Mouse (Mus musculus) lung, adult 18-20 months (tissue): ENCODE data around the gene Dok5.
A peak's percentile ranks its signal among the peaks of the same experiment; 100 is the strongest.

Source experiments
- DNase-seq, 2 experiments: peaks; one replicate each; pipeline ENCODE4 v3.0.0; 2022; ENCODE audit warnings: mixed read lengths in 2 of 2

Dok5 gene

DNA sequence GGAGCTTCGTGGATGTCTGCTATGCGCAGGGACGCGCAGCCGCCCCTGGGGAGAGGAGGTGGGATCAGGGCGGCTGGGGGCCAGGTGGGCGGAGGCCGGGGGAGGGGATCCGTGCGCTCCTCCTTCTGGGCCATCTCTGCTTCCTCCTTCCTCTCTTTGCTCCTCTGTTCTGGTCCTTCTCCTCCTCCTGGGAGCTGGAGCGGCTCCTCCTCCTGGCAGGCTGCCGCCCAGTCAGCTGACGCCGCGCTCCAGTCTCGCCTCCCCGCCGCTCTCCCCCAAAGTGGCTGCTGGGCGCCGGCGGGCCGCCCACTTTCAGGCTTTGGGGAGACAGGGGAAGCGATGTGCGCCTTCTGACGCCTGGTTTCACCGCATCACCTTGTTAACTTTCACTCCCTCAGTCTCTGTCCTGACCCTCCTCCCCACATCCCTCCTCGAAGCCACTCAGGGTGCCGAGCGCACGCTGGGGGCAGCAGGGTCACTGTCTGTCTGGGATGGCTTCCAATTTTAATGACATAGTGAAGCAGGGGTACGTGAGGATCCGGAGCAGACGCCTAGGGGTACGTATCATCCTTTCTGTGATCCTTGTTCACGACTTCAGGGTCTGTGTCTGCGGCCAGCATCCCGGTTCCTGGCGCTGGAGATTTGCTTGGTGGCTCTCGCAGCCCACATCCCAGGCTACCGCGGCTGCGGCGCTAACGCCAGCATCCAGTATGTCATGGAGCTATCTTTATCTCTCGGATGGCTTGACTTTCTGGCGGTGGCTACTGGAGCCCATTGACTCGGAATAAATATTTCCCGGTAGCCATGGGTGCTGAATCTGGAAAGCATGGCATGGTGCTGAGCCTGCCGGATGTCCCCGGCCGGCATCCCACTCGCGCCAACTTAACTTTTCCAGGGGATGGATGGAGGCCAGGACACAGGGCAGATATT is at the start of gene Dok5:
Dok5 (plus strand) TSS at position 176 of the 930 bp plus-strand sequence.
- peak; percentile 26 to 31 for DNase-seq

DNA sequence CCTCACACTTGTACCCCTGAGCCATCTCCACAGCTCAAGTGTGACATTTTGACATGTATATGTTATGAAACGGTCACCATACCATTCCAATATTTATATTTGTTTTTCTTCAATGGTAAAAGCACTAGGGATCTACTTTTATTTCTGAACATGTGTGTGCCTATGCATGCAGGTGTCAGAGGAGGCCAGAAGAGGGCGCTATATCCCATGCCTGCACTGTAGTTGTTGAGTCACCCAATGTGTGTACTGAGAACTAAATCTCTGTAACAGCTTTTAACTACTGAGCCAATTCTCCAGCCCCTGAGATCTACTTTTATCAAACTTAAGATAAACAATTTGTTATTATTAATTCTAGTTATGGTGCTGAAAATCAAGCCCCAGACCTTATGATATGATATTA is 48.2 kb upstream of the Dok5 start:
- no peak for DNase-seq

DNA sequence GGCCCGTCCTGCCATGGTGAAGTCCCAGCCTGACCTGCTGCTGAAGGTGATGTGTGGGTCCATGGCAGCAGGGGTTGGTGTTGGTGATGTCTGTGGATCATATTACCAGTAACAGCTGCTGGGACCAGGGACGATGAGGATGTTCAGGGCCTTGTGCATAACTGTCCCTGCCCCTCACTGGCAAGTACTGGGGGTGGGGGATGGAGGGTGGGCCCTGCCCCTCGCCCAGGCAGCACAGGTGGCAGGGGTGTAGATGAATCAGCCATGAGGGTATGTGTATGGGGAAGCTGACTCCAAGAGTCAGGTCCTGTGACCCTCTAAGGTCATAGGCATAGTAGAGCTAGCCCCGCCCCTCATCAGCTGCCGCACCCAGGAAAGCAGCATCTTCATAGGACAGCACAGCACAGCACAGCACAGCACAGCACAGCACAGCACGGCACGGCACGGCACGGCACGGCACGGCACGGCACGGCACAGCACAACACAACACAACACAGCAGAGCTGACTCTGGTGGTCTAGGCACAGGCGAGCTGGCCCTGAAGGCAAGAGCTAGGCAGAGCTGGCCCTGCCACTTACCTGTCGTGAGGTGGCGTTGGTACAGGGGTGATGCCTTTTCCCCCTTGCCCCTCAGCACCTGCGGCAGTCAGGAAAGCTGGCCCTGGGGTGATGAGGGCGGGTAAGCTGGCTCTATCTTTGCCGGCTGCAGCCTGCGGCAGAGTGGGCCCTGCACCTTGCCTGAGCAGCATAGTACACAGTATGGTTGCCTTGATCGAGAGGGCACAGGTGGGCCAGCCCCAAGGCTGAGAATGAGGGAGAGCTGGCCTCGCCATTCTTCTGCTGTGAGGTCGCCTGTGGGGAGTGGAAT is 36.3 kb upstream of the Dok5 start:
- no peak for DNase-seq

DNA sequence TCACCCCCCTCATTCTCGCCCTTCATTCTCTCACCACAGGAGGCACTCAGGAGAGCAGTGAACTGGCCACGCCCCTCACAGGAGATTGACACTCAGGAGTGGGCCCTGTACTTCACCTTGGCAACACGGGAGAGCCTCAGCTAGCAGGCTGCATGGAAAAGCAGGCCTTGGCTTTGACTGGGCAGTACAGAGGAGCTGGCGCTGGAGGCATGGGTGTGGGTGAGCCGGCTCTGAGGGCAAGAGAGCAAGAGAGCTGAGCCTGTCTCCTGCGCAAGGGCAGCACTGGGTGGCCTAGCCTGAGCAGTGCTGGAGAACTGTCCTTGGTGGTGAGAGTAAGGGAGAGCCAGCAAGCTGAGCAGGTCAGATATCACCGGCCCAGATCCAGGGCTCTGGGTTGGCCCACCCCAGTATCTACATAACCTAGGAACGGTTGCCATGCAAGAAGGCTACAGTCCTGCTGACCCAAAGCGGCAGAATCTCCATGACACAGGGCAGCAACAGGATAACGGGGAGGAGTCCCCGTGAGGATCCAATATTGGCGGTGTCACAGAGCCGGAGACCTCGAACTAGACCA is 35.6 kb upstream of the Dok5 start:
- DNase-seq, result no peak

DNA sequence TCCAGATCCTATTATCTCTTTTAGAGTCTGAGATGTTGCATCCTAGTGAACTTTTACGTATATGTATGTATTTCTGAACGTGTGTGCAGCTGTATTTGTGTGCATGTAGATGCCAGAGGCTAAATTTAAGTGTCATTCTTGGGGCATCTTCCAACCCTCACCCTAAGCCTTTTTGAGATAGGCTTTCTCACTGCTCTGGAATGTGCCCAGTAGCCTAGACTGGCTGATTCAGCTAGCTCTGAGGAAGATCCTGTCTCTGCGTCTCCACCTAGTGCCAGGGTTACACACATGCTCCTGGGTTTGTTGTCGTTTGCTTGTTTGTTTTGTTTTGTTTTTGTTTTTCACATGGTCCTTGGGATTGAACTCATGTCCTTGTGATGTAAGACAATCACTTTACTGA is 31.1 kb upstream of the Dok5 start:
- no peak for DNase-seq

DNA sequence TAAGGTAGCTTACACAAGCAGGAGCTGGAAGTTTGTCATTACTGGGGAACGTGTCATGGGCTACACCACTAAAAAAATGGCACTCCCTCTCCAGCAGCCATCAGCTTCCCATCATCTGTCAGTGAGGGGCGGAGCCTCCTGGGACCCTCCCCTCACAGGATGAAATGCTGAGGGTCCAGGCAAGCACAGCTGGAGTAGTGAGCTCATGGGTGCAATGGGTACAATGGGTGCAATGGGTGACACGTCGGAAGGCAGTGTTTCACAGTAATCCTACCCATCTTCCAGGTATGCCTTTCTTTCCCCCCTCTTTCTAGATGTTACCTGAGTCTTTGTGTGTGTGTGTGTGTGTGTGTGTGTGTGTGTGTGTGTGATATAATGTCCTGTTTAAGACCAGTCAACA is 25.1 kb upstream of the Dok5 start:
- DNase-seq, result no peak

DNA sequence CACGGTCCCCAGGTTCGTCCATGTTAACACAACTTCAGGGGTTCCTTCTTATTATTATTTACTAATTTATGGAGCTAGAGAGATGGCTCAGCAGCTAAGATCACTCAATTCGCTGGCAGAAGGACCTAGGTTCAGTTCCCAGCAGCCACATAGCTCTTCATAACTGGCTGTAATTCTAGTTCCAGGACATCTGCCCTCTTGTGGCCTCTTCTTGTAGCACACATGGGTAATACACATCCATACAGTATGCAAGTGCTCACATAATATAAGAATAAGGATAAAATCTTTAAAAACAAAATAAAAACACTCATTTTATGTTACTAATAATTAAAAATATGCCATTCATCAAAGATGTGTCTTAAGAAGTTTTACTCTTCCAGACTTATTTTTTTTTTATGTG is 23.9 kb upstream of the Dok5 start:
- DNase-seq, result no peak

DNA sequence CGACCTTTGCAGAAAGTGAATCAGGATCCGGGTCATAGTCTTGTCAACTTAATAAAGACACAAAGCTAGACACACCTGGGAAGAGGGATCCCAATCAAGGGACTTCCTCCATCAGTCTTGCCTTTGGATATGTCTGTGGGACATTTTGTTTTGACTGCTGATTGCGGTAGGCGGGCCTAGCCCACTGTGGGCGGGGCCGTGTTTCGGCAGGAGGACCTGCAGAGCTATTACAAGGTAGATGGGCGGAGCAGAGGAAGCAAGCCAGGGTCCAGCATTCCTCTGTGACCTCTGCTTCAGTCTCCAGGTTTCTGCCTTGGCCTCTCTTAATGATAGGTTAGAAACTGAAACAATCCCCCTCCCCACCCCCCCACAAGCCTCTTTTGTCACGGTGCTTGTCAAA is 22.7 kb upstream of the Dok5 start:
- DNase-seq, result no peak

DNA sequence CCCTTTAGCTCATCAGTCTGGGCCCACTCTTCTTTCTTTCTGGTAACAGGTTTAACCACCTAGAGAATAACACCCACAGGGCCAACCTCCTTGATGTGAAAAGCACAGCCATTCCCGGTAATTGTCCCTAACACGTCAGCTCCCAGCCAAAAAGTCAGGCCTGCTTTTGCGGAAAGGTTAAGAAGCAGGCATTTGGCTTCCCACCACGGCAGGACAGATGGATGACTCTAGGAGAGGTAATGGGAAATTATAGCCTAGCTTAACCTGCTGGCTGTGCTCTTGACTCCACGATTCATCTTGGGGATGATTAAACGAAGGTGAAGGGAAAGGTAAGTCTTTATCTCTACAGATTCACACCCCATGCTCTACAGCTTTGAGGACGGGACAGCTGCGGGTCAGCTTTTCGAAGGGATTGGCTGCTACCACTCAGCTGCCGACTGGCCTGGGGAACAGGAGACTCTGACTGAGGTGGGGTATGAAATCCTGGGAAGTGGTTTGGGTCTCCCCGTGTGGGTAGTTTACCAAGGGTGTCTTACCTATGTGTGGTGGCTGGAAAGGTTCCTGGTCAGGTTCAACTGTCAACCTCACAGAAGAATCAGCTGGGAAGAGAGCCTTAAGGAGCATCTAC is 18.8 kb upstream of the Dok5 start:
- no peak for DNase-seq

DNA sequence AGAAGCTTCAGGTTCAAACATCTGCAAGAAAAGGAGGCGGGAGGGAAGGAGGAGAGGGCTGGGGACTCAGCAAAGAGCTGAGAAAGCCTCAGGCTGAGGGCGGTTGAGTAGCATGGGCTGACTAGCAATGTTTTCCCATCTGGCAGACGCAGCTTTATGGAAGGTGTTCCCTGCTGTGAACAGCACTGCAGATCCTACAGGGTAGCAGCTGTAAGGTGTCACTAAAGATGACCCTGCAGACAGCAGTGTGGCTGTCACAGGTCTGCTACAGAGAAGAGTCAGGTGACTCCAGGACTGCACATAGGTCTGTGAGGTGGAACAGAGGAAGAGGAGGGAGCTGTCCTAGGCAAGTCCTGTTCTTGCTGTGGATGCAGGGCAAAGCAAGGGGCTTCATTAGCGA is 11.2 kb upstream of the Dok5 start:
- DNase-seq, result no peak

DNA sequence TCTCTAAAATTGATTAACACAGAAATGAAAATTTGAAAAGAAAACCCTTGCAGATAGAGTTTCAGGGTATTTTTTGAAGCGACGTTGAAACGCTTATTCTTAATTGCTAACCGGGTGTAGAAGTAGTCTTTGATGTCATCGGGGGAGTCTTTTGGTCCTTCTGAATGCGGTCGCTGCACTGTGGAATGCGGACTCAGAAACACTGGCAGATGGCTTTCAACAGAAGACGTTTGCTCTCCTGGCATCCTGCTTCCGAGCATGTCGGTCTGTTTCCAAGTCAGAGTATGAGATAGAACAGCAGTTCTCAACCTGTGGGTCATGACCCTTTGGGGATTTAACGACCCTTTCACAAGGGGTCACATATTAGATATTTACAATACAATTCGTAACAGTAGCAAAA is 7.5 kb upstream of the Dok5 start:
- no peak for DNase-seq

DNA sequence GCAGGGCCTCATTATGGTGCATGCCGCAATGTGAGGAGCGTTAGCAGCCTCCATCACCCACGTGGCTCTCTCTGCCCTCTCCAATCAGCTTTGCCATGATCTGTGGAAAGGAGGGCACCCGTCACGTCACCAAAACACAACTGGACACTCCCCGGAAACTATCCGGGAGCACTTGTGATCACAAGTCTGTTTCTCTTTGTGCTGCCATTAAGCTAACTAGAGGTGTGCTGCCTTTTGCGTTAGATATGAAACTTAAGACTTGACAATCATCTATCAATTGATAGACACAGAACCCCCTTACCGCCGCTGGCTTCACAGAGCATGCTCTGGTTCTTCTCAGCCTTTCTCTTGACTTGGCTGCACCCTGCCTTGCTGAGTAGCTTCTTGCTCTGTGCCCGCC is 6.9 kb upstream of the Dok5 start:
- DNase-seq, result no peak

DNA sequence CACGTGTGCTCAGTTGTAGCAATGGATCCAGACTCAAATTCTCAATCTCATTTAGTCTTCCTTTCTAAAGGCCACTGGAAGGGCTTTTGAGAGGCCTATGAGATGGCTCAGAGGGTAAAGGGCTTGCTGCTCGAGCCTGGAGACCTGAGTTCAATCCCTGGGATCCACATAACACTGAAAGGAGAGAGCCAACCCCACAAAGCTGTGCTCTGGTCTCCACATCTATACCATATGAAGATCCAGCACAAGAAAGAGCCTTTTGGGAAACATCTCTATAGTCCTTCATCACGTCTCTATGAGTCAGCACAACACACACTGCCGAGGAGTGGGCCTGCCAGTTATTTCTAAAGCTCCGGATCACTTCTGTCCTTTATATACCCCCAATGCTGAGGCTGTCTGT is 5.8 kb upstream of the Dok5 start:
- DNase-seq, result no peak

DNA sequence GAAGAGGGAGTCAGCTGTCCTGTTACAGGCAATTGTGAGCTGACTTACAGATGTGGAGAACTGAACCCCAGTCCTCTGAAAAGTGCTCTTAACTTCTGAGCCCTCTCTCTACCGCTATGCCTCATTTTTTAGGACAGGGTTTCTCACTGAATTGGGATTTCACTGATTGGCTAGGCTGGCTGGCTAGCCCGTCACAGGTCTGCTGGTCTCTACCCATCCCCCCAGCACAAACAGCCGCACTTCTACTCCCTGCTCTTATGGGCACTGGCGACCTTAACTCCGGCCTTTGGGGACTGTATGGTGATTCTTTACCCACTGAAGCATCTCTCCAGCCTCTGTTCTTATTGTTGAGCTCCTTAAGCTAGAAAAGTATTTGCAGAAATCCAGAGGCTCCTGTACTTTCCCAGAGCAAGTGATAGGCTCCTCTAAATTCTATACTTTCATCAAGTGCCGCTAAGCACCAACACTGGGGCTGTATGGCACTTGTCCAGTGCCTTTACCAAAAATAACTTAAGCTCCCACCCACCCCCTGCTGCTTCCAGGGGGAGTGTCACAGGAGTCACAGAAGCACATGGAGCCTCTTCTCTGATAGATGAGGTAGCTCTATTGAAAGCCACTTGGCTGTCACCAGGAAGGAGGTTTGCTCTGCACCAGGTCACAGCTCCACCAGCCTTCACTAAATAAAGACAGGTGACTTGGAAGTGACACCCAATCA is 4.5 kb upstream of the Dok5 start:
- DNase-seq, result no peak

DNA sequence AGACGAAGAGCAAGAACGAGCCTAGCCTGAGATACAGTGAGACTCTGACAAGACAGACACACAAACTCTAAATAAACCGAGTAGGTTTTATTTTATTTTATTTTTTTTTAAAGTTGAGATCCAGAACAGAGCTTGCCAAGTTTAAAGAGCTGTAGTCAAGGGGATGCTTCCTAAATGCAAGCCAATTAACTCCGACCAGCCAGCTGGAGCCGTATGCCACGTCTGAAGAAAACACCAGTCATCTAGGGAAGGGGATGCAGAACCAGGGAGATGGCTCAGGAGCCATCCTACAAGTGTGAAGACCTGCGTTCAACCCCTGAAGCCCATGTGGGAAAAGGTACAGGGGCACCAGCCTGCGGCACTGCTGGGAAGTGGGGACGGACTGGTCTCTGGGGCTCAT is 2.7 kb upstream of the Dok5 start:
- DNase-seq, result no peak

DNA sequence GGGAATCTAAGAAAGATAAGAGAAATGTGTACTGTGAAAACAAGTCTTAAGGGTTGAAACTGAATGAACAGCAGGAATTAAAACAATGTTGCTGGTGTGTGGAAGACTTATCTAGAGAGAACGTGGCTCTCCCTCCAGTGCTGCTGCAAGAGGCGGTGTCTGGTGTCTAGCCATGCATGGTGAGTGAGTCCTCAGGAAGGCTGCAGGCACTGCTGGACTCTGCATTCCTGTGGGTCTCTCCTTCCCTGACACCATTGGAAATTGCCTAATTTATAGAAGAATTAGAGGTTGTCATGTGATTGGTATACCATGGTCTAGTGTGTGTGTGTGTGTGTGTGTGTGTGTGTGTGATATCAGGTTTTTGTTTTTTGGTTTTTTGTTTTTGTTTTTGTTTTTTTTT is 1.9 kb upstream of the Dok5 start:
- DNase-seq, result no peak

DNA sequence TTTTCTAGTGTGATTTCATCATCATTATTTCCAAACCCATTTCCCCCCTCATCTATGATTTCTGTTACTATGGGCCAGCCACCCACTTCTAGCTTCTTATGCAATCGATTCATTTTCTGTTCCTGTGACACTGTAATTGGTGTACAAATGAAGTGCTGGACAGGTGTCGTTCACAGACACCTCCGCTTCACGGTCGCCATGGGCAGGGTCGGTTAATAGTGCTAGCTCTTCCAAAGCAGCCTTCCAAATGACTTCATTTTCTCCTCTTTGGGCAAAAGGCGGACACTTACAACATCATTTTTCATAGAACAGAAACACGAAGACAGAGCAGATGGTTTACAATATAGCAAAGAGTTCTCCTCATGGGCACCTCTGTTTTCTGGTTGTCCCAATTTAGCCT is 1.5 kb upstream of the Dok5 start:
- peak in 1 of 2 experiments; percentile 2 for DNase-seq

DNA sequence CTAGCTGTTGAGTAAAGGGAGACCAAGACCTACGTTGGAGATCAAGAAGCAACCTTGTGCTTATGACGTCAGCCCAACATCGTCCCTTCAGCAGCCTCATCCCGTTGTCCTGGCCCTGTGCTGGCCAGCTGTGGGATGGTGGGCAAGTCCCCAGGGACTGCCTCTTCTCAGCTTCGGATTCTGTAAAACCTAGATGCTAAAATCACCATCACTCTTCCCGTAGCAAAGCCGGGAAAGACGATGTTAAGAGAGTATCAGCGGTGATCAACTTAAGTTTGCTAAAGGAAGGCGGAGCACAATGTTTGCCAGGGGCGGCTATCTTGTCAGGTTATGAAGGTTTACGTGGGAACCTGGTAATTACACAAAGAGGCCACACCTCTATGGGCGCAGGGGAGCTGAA is 826 bp upstream of the Dok5 start:
- DNase-seq, result no peak

DNA sequence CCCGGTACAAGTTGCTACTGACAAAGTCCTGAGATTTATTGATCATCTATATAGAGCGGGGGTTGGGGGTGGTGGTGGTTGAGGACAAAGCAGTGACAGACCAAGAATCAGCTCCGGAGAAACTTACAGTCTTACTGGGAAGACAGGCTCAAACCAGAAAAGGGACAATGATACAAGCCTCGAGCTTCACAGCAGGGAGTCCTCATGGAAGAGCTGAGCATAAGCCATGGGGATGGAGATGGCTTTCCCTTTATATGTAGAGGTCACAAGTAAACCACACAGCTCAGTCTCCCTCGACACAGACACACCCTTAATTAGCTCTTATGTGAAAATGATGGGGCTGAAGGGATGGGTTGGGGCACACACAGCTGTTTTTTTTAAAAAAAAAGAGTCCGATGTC is 402 bp upstream of the Dok5 start:
- DNase-seq, result no peak

DNA sequence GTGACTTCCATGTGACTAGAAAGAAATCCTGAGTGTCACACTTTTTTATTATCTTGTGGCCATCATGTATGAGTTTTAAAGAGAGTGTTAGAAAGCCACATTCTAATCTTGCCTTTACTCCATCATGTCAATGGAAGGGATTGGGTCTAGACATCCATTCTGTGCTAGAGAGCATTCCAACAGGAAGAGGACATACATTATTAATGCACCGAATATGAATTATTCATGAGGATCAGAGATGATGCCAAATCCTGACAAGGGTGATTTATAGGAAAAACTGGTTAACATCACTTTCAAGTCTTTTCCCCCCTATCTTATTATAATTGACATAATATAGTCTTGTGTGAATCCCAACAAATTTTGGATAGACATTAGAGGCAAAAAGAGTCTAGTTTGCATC is 2.1 kb downstream of the Dok5 start:
- DNase-seq, result no peak

DNA sequence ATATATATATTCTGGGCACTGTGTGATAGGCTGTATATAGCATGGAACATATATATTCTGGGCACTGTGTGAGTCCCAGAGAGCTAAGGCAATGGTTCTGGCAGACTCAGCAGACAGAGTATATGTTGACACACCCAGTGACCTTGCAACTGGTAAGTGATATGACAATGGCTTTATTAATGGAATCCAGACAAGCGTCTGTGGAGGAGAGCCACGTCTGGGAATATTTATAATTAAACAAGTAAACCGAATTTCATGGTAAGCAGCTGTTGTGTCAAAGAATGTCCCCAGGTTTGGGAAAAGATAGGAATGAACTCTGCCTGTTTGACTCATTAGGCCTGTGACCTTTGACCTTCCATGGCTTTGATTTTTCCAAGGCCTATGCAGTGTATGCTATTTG is 2.8 kb downstream of the Dok5 start:
- DNase-seq, result no peak

DNA sequence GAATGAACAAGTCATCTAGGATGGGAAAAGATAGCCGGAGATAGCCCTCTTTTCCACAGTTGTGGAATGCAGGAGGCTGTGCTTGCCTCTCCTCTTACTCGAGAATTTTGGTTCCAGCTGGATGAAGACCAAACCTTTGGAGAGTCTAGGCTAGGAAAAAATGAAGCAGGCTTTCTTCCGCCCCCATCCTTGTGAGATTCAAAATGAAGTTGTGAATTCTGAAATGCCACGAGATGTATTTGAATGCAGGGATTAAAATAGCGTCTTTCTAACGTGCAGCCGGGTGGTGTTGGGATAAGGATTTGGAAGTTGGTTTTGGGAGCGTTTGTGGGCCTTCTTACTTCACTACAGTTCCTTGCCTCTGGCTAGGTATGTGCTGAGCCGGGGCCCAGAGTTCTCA is 6.8 kb downstream of the Dok5 start:
- DNase-seq, result no peak

DNA sequence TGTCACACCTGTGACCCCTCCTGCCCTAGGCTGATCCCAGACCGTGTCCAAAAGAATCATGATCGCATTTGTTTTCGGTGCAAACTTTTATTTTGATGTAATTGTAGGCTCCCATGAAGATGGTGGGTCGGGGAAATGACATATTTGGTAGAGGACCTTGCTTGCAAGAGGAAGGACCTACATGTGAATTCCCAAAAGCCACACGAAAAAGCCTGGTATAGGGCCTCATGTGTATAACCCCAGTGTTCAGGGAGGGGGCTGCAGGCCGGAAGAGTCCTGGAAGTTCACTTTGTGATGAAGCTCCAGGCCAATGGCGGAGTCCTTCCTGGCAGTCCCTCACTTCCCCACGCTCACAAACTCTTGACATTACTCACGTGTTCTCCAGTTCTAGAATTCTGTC is 7.3 kb downstream of the Dok5 start:
- DNase-seq, result no peak
